Mouse (Mus musculus): ENCODE data around the gene Crtc1. TPM values are rescaled to one million over a fixed set of nuclear protein-coding genes. Genes with fewer than 3 reads are reported as not detected.

Gene Crtc1
- polyA plus RNA-seq, 1 experiment from 2014 or later = 13.6 TPM

GRCm38 (mm10) chr8:70439848-70440179 is 435 bp upstream of the Crtc1 start:
- H3K4me3 ChIP-seq (replicated peaks; ENCODE audit: low read depth, low read length) = peak overlapping the region; percentile 59; the same call in 1 of the 2 replicates

DNA sequence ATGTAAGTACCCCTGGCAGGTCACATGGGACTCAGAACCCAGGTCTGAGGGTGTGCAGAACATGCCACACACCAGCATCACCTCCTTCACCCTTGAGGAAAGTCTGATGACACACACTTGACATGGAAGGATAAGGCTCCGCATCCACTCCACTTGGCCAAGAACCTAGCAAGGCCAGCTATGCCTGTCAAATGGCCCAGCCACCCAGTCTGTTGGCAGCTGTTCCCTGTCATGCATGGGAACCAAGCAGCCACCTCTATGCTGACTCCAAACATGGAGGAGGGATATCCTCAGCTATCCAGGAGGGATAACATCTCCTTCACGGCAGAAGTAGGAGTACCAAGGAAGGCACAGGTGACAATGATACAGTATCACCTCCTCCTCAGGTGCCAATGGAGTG is 956 bp downstream of the Crtc1 start:
- Histone ChIP-seq H3K4me2 (ENCODE audit: low read length) (peak overlapping the region; percentile 57), H3K27ac (no peak overlapping the region), H3K27me3 (ENCODE audit: insufficient read depth, low read length) (no peaks in the 10 kb centered on the region), H3K9me3 (replicated peaks; ENCODE audit: low read length) (no peaks in the 10 kb centered on the region), H3K4me3 (replicated peaks; ENCODE audit: low read depth, low read length) (no peak overlapping the region), H3K36me3 (ENCODE audit: insufficient read depth, low read length) (no peaks in the 10 kb centered on the region), H3K9ac (ENCODE audit: low read depth, low read length) (no peak overlapping the region), H3K4me1 (replicated peaks; ENCODE audit: insufficient read depth, low read length) (peaks cover 5% of the 10 kb centered on the region; the same call in 1 of the 2 replicates)
- WGBS = 85% methylated on average over 2 of the region's 2 CpGs
- DNase-seq (ENCODE audit: low spot score) (no peak), ATAC-seq (replicated peaks; ENCODE audit: low FRiP score, low read depth) (no peak)
- no peak for TF ChIP-seq CTCF (IDR thresholded peaks at IDR 0.05; ENCODE audit: low read depth)

More at GRCm38 (mm10) chr8:70439848-70440179, 435 bp upstream of the Crtc1 start:
- ATAC-seq (replicated peaks; ENCODE audit: low FRiP score, low read depth) (no peak), DNase-seq (ENCODE audit: low spot score) (no peak)
- no peaks in the 10 kb centered on the region for H3K36me3 ChIP-seq (ENCODE audit: insufficient read depth, low read length)
- no peak overlapping the region for H3K9ac ChIP-seq (ENCODE audit: low read depth, low read length)
- H3K4me1 ChIP-seq (replicated peaks; ENCODE audit: insufficient read depth, low read length) = peaks cover 5% of the 10 kb centered on the region; the same call in 1 of the 2 replicates
- TF ChIP-seq CTCF (IDR thresholded peaks at IDR 0.05; ENCODE audit: low read depth) = no peak
- no peaks in the 10 kb centered on the region for H3K9me3 ChIP-seq (replicated peaks; ENCODE audit: low read length)
- no peak overlapping the region for H3K27ac ChIP-seq
- WGBS = 3% methylated on average over 7 of the region's 7 CpGs
- peak overlapping the region; percentile 57 for H3K4me2 ChIP-seq (ENCODE audit: low read length)
- H3K27me3 ChIP-seq (ENCODE audit: insufficient read depth, low read length) = no peaks in the 10 kb centered on the region

- H3K4me2 ChIP-seq (ENCODE audit: low read length) = no peak overlapping the region
- no peaks in the 10 kb centered on the region for H3K9me3 ChIP-seq (replicated peaks; ENCODE audit: low read length)
- H3K36me3 ChIP-seq (ENCODE audit: insufficient read depth, low read length) = no peaks in the 10 kb centered on the region
- ATAC-seq (replicated peaks; ENCODE audit: low FRiP score, low read depth) (no peak), DNase-seq (ENCODE audit: low spot score) (no peak)
- peaks cover 5% of the 10 kb centered on the region; the same call in 1 of the 2 replicates for H3K4me1 ChIP-seq (replicated peaks; ENCODE audit: insufficient read depth, low read length)
- H3K27me3 ChIP-seq (ENCODE audit: insufficient read depth, low read length) = no peaks in the 10 kb centered on the region
- no peak for TF ChIP-seq CTCF (IDR thresholded peaks at IDR 0.05; ENCODE audit: low read depth)
- no peak overlapping the region for H3K9ac ChIP-seq (ENCODE audit: low read depth, low read length)
- H3K27ac ChIP-seq = no peak overlapping the region
- H3K4me3 ChIP-seq (replicated peaks; ENCODE audit: low read depth, low read length) = no peak overlapping the region
- WGBS = 91% methylated on average over 5 of the region's 5 CpGs
These were observed 4.2 kb downstream of the Crtc1 start for GRCm38 (mm10) chr8:70435156-70435555.

DNA sequence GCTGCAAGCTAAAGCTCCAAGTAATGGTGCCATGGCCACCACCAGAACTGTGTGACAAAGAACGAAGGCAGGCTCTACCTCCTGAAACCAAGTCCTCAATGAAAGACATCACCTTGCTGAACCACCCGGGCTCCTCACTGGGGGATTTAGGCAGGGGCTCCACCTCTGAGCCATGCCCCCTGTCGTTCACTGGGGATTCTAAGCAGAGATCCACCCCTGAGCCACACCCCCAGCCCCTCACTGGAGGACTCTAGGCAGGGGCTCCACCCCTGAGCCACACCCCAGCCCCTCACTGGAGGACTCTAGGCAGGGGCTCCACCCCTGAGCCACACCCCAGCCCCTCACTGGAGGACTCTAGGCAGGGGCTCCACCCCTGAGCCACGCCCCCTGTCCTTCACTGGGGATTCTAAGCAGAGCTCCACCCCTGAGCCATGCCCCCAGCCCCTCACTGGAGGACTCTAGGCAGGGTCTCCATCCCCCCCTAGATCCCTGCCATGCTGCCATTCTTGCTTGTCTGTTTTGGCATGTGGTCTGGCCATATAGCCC is 6.3 kb downstream of the Crtc1 start:
- Histone ChIP-seq H3K27ac (no peak overlapping the region), H3K9ac (ENCODE audit: low read depth, low read length) (no peak overlapping the region), H3K4me1 (replicated peaks; ENCODE audit: insufficient read depth, low read length) (no peaks in the 10 kb centered on the region), H3K9me3 (replicated peaks; ENCODE audit: low read length) (no peaks in the 10 kb centered on the region), H3K27me3 (ENCODE audit: insufficient read depth, low read length) (no peaks in the 10 kb centered on the region), H3K36me3 (ENCODE audit: insufficient read depth, low read length) (no peaks in the 10 kb centered on the region), H3K4me2 (ENCODE audit: low read length) (no peak overlapping the region), H3K4me3 (replicated peaks; ENCODE audit: low read depth, low read length) (no peak overlapping the region)
- TF ChIP-seq CTCF (IDR thresholded peaks at IDR 0.05; ENCODE audit: low read depth) = no peak
- WGBS = 51% methylated on average over 4 of the region's 4 CpGs
- no peak for ATAC-seq (replicated peaks; ENCODE audit: low FRiP score, low read depth)
- DNase-seq (ENCODE audit: low spot score) = no peak

- Histone ChIP-seq H3K4me1 (replicated peaks; ENCODE audit: insufficient read depth, low read length) (no peaks in the 10 kb centered on the region), H3K27me3 (ENCODE audit: insufficient read depth, low read length) (no peaks in the 10 kb centered on the region), H3K4me3 (replicated peaks; ENCODE audit: low read depth, low read length) (no peak overlapping the region), H3K27ac (no peak overlapping the region), H3K9me3 (replicated peaks; ENCODE audit: low read length) (no peaks in the 10 kb centered on the region), H3K4me2 (ENCODE audit: low read length) (no peak overlapping the region), H3K9ac (ENCODE audit: low read depth, low read length) (no peak overlapping the region), H3K36me3 (ENCODE audit: insufficient read depth, low read length) (no peaks in the 10 kb centered on the region)
- ATAC-seq (replicated peaks; ENCODE audit: low FRiP score, low read depth) (no peak), DNase-seq (ENCODE audit: low spot score) (no peak)
- TF ChIP-seq CTCF (IDR thresholded peaks at IDR 0.05; ENCODE audit: low read depth) = no peak
- 90% methylated on average over 4 of the region's 4 CpGs for WGBS
These were observed 8.2 kb downstream of the Crtc1 start for GRCm38 (mm10) chr8:70431213-70431612.

- H3K4me1 ChIP-seq (replicated peaks; ENCODE audit: insufficient read depth, low read length) = no peaks in the 10 kb centered on the region
- no peak overlapping the region for H3K9ac ChIP-seq (ENCODE audit: low read depth, low read length)
- no peaks in the 10 kb centered on the region for H3K9me3 ChIP-seq (replicated peaks; ENCODE audit: low read length)
- H3K27ac ChIP-seq = no peak overlapping the region
- H3K4me3 ChIP-seq (replicated peaks; ENCODE audit: low read depth, low read length) = no peak overlapping the region
- no peak for TF ChIP-seq CTCF (IDR thresholded peaks at IDR 0.05; ENCODE audit: low read depth)
- H3K36me3 ChIP-seq (ENCODE audit: insufficient read depth, low read length) = no peaks in the 10 kb centered on the region
- no peak overlapping the region for H3K4me2 ChIP-seq (ENCODE audit: low read length)
- no peaks in the 10 kb centered on the region for H3K27me3 ChIP-seq (ENCODE audit: insufficient read depth, low read length)
- ATAC-seq (replicated peaks; ENCODE audit: low FRiP score, low read depth) (no peak), DNase-seq (ENCODE audit: low spot score) (no peak)
- WGBS = 93% methylated on average over 2 of the region's 2 CpGs
These were observed 13.0 kb downstream of the Crtc1 start for GRCm38 (mm10) chr8:70426300-70426907.

Data from kidney, postnatal 0 days (tissue).